Mouse (Mus musculus): ENCODE measurements at regions not wholly inside any gene's neighbourhood (a gene's known extent, or its start where the extent isn't known, plus 50 kb on each side); places are given as distances from the start of the nearest gene placed in this dataset.

DNA sequence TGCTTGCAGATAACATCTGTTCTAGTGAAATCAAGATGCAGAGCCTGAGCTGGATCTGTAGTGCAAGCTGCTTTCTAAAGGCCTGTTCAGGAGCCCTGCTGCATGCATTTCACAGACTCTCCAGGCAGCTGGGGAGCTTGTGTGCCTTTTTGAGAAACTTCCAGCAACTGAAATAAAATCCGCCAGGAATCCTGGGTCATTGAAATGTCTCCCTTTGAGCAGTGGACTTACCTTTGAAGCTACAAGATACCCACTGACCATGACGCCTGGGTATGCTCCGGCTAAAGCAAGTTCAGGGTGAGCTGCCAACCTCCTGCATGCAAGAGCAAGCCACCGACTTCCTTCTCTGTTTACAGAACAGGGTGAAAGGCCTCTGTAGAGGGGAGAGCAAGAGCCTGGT, 278.7 kb downstream of the Cenpw start:
- Histone ChIP-seq H3K4me2 (ENCODE audit: insufficient read depth, low read depth, poor library complexity, severe bottlenecking) (no peak overlapping the region), H3K9ac (ENCODE audit: insufficient read depth, low read depth) (no peak overlapping the region), H3K9me3 (replicated peaks; ENCODE audit: low read length) (no peaks in the 10 kb centered on the region), H3K27ac (ENCODE audit: insufficient read depth, low read depth) (no peak overlapping the region), H3K4me3 (replicated peaks in 1 of 3; ENCODE audit: low read depth in 2 of 3, low read length in 2 of 3, poor library complexity in 1 of 3) (no peak overlapping the region), H3K79me2 (replicated peaks; ENCODE audit: control insufficient read depth, extremely low read depth, insufficient read depth, poor library complexity, severe bottlenecking) (no peaks in the 10 kb centered on the region), H3K27me3 (replicated peaks) (no peaks in the 10 kb centered on the region), H3K36me3 (replicated peaks in 1 of 2; ENCODE audit: control insufficient read depth in 1 of 2, insufficient read depth in 1 of 2, low read length in 1 of 2) (no peaks in the 10 kb centered on the region), H3K4me1 (ENCODE audit: control insufficient read depth in 1 of 2, insufficient read depth in 2 of 2) (no peaks in the 10 kb centered on the region)
- dilution Hi-C loops (cut with MboI; ENCODE audit: extremely low pct_ligation_motif_present, extremely low pct_unique_long_range_greater_than_20kb, low sequenced_read_pairs) (no loop called here), in situ Hi-C loops (cut with MboI; ENCODE audit: low pct_ligation_motif_present, low pct_unique_long_range_greater_than_20kb, low sequenced_read_pairs) (no loop called here)
- no peak for DNase-seq (ENCODE audit: extremely low read depth)
- TF ChIP-seq ZKSCAN1 (IDR thresholded peaks at IDR 0.05; ENCODE audit: borderline replicate concordance, low read depth, low read length) (no peak), ELF1 (IDR thresholded peaks at IDR 0.05; ENCODE audit: low read depth, low read length) (no peak), SIN3A (IDR thresholded peaks at IDR 0.05; ENCODE audit: low read length) (no peak), ETS1 (conservative IDR thresholded peaks at IDR 0.05; ENCODE audit: low read depth, low read length) (no peak), BHLHE40 (IDR thresholded peaks at IDR 0.05; ENCODE audit: low read depth, low read length) (no peak), MAX (IDR thresholded peaks at IDR 0.05; ENCODE audit: low read length) (no peak), NRF1 (IDR thresholded peaks at IDR 0.05; ENCODE audit: low read depth, low read length) (no peak), E2F4 (IDR thresholded peaks at IDR 0.05; ENCODE audit: insufficient replicate concordance, low read depth, low read length) (no peak), UBTF (IDR thresholded peaks at IDR 0.05; ENCODE audit: low read depth, low read length) (no peak), POLR2A (IDR thresholded peaks at IDR 0.05; ENCODE audit: low read depth, low read length) (no peak), MAFK (IDR thresholded peaks at IDR 0.05; ENCODE audit: insufficient replicate concordance, low read length) (no peak), CHD1 (IDR thresholded peaks at IDR 0.05; ENCODE audit: low read depth, low read length) (no peak), ZMIZ1 (IDR thresholded peaks at IDR 0.05; ENCODE audit: low read depth, low read length) (no peak), CTCF (conservative IDR thresholded peaks at IDR 0.05 in 1 of 2, IDR thresholded peaks at IDR 0.05 in 1 of 2; ENCODE audit: low read depth in 2 of 2, low read length in 2 of 2) (no peak), MEF2A (IDR thresholded peaks at IDR 0.05; ENCODE audit: borderline replicate concordance, low read depth, low read length) (no peak), JUND (conservative IDR thresholded peaks at IDR 0.05; ENCODE audit: low read depth, low read length) (no peak), KAT2A (IDR thresholded peaks at IDR 0.05; ENCODE audit: insufficient replicate concordance, low read length) (no peak)

DNA sequence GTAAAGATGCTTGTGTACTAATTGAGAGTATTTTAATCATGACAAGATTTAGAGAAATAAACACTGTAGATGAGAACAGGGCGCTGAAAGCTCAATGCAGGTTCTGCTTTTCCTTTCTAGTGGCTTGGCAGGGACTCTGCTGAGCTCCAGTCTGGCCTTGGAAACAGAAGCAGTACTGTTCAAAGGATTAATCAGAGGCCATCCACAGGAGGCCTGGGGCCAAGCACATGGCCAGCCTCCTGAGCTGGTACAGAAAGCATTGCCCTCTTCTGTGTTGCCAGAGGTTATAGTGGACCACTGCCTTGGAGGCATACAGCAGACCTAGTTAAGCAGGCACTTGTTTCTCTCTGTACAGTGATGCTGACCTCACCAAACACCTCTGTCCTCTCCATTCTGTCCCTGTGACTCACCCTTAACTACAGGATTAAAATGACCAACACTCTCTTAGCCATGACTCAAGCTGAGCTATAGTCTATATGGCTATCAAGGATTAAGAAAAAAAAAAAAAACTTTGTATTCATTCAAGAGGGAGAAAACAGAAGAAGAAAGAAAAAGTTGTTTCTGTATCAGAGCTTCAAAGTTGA, 302.5 kb downstream of the Cenpw start:
- DNase-seq (ENCODE audit: extremely low read depth), result no peak
- Histone ChIP-seq H3K27me3 (replicated peaks) (no peaks in the 10 kb centered on the region), H3K4me2 (ENCODE audit: insufficient read depth, low read depth, poor library complexity, severe bottlenecking) (no peak overlapping the region), H3K4me3 (replicated peaks in 1 of 3; ENCODE audit: low read depth in 2 of 3, low read length in 2 of 3, poor library complexity in 1 of 3) (no peak overlapping the region), H3K36me3 (replicated peaks in 1 of 2; ENCODE audit: control insufficient read depth in 1 of 2, insufficient read depth in 1 of 2, low read length in 1 of 2) (no peaks in the 10 kb centered on the region), H3K4me1 (ENCODE audit: control insufficient read depth in 1 of 2, insufficient read depth in 2 of 2) (no peaks in the 10 kb centered on the region), H3K9me3 (replicated peaks; ENCODE audit: low read length) (no peaks in the 10 kb centered on the region), H3K27ac (ENCODE audit: insufficient read depth, low read depth) (no peak overlapping the region), H3K79me2 (replicated peaks; ENCODE audit: control insufficient read depth, extremely low read depth, insufficient read depth, poor library complexity, severe bottlenecking) (no peaks in the 10 kb centered on the region), H3K9ac (ENCODE audit: insufficient read depth, low read depth) (no peak overlapping the region)
- dilution Hi-C loops (cut with MboI; ENCODE audit: extremely low pct_ligation_motif_present, extremely low pct_unique_long_range_greater_than_20kb, low sequenced_read_pairs) (no loop called here), in situ Hi-C loops (cut with MboI; ENCODE audit: low pct_ligation_motif_present, low pct_unique_long_range_greater_than_20kb, low sequenced_read_pairs) (no loop called here)
- no peak for TF ChIP-seq JUN (IDR thresholded peaks at IDR 0.05; ENCODE audit: insufficient read depth, low read depth, low read length)
- TF ChIP-seq BHLHE40 (IDR thresholded peaks at IDR 0.05; ENCODE audit: low read depth, low read length), result no peak
- TF ChIP-seq TBP (conservative IDR thresholded peaks at IDR 0.05; ENCODE audit: low read depth, low read length), result no peak
- TF ChIP-seq JUND (conservative IDR thresholded peaks at IDR 0.05; ENCODE audit: low read depth, low read length), result no peak
- TF ChIP-seq RCOR1 (conservative IDR thresholded peaks at IDR 0.05; ENCODE audit: low read depth, low read length), result no peak
- TF ChIP-seq UBTF (IDR thresholded peaks at IDR 0.05; ENCODE audit: low read depth, low read length), result no peak
- no peak for TF ChIP-seq MEF2A (IDR thresholded peaks at IDR 0.05; ENCODE audit: borderline replicate concordance, low read depth, low read length)
- no peak for TF ChIP-seq ETS1 (conservative IDR thresholded peaks at IDR 0.05; ENCODE audit: low read depth, low read length)
- no peak for TF ChIP-seq NRF1 (IDR thresholded peaks at IDR 0.05; ENCODE audit: low read depth, low read length)
